Mouse (Mus musculus): ENCODE results near the gene Nuak2.

Gene Nuak2

GRCm38 (mm10) chr1:132298425-132298800 is 17.5 kb upstream of the Nuak2 start, which contains the start of gene Klhdc8a:
TSS of gene Klhdc8a (plus strand) at chr1:132298626.
- peak; percentile 64 for DNase-seq (ENCODE audit: extremely low spot score, low spot score)

GRCm38 (mm10) chr1:132298801-132299464 is 17.0 kb upstream of the Nuak2 start:
- DNase-seq (ENCODE audit: extremely low spot score, low spot score), result peak; percentile 50

- DNase-seq (ENCODE audit: extremely low spot score, low spot score), result no peak
Observed at GRCm38 (mm10) chr1:132299744-132300143, 16.2 kb upstream of the Nuak2 start.

GRCm38 (mm10) chr1:132301242-132301641 is 14.7 kb upstream of the Nuak2 start:
- DNase-seq (ENCODE audit: extremely low spot score, low spot score), result no peak

GRCm38 (mm10) chr1:132302341-132302866 is 13.5 kb upstream of the Nuak2 start:
- no peak for DNase-seq (ENCODE audit: extremely low spot score, low spot score)

- DNase-seq (ENCODE audit: extremely low spot score, low spot score), result no peak
Observed at GRCm38 (mm10) chr1:132304618-132305214, 11.2 kb upstream of the Nuak2 start.

- DNase-seq (ENCODE audit: extremely low spot score, low spot score), result peak; percentile 51
Observed at GRCm38 (mm10) chr1:132306160-132306559, 9.8 kb upstream of the Nuak2 start.

GRCm38 (mm10) chr1:132306808-132307207 is 9.1 kb upstream of the Nuak2 start:
- no peak for DNase-seq (ENCODE audit: extremely low spot score, low spot score)

GRCm38 (mm10) chr1:132307962-132308361 is 8.0 kb upstream of the Nuak2 start:
- no peak for DNase-seq (ENCODE audit: extremely low spot score, low spot score)

GRCm38 (mm10) chr1:132308674-132309073 is 7.3 kb upstream of the Nuak2 start:
- no peak for DNase-seq (ENCODE audit: extremely low spot score, low spot score)

GRCm38 (mm10) chr1:132310754-132311153 is 5.2 kb upstream of the Nuak2 start:
- no peak for DNase-seq (ENCODE audit: extremely low spot score, low spot score)

- DNase-seq (ENCODE audit: extremely low spot score, low spot score), result no peak
Observed at GRCm38 (mm10) chr1:132311174-132311859, 4.6 kb upstream of the Nuak2 start.

- no peak for DNase-seq (ENCODE audit: extremely low spot score, low spot score)
Observed at GRCm38 (mm10) chr1:132312043-132312442, 3.9 kb upstream of the Nuak2 start.

- peak; percentile 58 for DNase-seq (ENCODE audit: extremely low spot score, low spot score)
Observed at GRCm38 (mm10) chr1:132312703-132313102, 3.2 kb upstream of the Nuak2 start.

- DNase-seq (ENCODE audit: extremely low spot score, low spot score), result no peak
Observed at GRCm38 (mm10) chr1:132316625-132316994, 684 bp downstream of the Nuak2 start.

- DNase-seq (ENCODE audit: extremely low spot score, low spot score), result no peak
Observed at GRCm38 (mm10) chr1:132317413-132317812, 1.5 kb downstream of the Nuak2 start.

- no peak for DNase-seq (ENCODE audit: extremely low spot score, low spot score)
Observed at GRCm38 (mm10) chr1:132317894-132318863, 2.3 kb downstream of the Nuak2 start.

- DNase-seq (ENCODE audit: extremely low spot score, low spot score), result no peak
Observed at GRCm38 (mm10) chr1:132319242-132319641, 3.3 kb downstream of the Nuak2 start.

- no peak for DNase-seq (ENCODE audit: extremely low spot score, low spot score)
Observed at GRCm38 (mm10) chr1:132321821-132322580, 6.1 kb downstream of the Nuak2 start.

Measured in neural tube, embryonic 10.5 days (tissue).